Mouse (Mus musculus) cortical plate, adult 2 months (tissue): Measurements from ENCODE around the gene Pcgf2.

Experiments
- CTCF ChIP-seq: fragments of 200-500 bp; IDR thresholded peaks from 2 replicates; pipeline ENCODE4 v1.5.1; 2011; ENCODE audit warnings: mild to moderate bottlenecking, control low read depth, low read length; ENCODE audit not compliant: insufficient read depth; ENCODE audit errors: extremely low read depth
- POLR2A ChIP-seq: fragments of 200-500 bp; IDR thresholded peaks from 2 replicates; pipeline ENCODE4 v1.6.1; 2011; ENCODE audit warnings: mild to moderate bottlenecking, low read length, control low read depth; ENCODE audit not compliant: insufficient read depth; ENCODE audit errors: extremely low read depth

- TF ChIP-seq CTCF, result no peak
- no peak for TF ChIP-seq POLR2A
Measured at GRCm38 (mm10) chr11:97737600-97737999, 37.3 kb upstream of the Pcgf2 start.
